Mouse (Mus musculus) E14TG2a.4 (cell line): Measurements from ENCODE around the gene Palm3.

Experiments
- CTCF ChIP-seq: conservative IDR thresholded peaks from 2 replicates; pipeline ENCODE4 v1.5.1; 2014; ENCODE audit warnings: low read length
- NANOG ChIP-seq: IDR thresholded peaks from 2 replicates; pipeline ENCODE4 v1.6.1; 2014; ENCODE audit warnings: borderline replicate concordance, low read length, mixed read lengths
- POU5F1 ChIP-seq: IDR thresholded peaks from 2 replicates; pipeline ENCODE4 v1.6.1; 2014; ENCODE audit warnings: low read length, borderline replicate concordance

DNA sequence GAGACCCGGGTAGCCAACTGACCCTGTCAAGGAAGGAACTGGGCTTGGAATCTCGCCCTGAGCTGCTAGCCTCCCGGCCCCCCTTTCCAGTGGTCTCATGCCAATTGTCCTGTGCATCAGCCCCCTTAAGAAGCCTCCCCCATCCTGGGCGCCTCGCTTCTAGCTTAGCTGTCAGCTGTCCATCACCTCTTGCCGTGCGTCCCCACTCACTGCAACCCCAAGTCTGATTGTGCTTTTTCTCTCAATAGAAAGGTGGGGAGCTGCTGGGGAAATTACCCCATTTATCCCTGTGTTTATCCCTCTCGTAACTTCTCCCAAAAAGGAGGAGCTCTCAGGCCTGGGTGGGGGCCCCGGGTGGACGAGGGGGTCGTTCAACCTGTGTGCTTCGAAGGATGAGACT lies 25.3 kb upstream of the Palm3 start:
- TF ChIP-seq CTCF (no peak), POU5F1 (no peak), NANOG (no peak)
